Mouse (Mus musculus) thymus, postnatal 36 days (tissue): ENCODE data around the gene Gm44596.
"Not testable (repeated sequence)": the region's sequence is repeated elsewhere in the genome, so short reads cannot be mapped to it uniquely, and the experiment has no call there.

Experiments used
- DNase-seq, 2 experiments: peaks; one replicate each; pipeline ENCODE4 v3.0.0; 2022; ENCODE audit warnings: mixed read lengths in 2 of 2

The Gm44596 gene

DNA sequence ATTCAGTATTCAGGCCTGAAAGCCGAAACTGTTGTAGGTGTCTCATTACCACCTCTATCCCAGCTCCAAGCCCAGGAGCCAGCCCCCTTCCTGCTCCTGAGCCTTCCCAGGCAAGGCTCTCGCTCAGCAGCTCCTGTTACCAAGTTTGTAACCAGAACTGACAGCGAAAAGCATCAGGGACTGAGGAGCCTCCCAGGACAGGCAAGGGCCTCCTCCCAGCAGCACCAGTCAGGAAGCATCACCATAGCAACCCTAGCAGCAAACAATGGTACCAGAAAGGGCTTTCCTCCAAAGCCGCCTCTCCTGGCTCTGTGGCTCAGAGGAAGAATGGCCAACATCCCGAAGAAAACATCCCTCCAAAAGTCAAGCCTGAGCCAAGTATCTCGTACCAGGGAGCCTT lies at the start of gene Gm44596, which contains the start of gene Tex52:
TSS of gene Gm44596 (plus strand) at position 312 of the 400 bp plus-strand sequence.
TSS of gene Tex52 (plus strand) at position 265 of the 400 bp plus-strand sequence.
- DNase-seq, result no peak

DNA sequence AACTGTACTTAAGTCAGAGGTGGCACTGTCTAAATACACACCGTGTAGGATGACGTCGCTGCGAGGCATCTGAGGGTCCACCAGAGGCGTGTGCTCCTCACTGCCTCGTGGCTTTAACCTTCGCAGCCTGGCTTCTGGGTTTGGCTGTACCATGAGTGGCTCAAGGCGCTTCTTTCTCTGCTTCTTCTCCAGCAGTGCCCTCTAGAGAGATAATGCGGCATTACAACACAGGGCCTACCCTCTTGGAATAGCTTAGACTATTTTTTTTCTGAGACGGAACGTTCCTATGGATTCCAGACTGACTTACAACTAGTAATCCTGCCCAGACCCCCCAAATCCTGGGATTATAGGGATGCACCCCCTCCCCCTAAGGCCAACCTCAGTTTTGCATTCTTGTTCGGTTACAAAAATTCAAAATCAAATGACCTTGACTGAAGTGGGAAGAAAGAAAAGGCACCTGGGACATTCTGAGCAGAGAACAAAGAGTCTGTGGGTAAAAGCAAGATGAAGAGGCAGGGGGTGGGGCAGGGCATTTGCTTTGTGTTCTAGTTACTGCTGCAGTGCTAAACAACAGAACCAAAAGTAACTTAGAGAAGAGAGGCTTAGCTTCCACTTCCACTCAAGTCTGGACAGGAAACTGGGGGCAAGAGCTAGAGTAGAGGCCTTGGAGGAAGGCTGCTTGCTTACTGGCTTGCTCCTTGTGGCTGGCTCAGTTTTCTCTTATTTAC lies 40.7 kb upstream of the Gm44596 start:
- peak; percentile 53 to 60 for DNase-seq

DNA sequence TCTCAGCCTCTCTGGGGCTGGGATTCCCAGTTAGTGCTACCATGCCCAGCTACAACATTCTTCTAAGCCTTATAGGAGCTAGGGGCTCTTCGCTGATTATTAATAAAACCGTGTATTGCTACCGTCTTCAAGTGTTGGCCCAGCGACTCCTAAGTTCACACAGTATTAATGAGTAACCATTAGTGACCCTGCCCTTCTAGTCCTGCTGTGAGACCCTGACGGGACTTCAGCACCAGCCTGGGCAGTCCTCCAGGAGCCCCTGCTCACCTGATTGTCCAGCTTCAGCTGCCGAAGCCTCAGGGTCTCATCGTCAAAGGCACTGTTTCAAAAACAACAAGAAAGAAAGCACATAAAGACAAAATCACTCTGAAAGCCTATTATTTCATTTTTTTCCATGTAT lies 37.8 kb upstream of the Gm44596 start:
- DNase-seq, result no peak

DNA sequence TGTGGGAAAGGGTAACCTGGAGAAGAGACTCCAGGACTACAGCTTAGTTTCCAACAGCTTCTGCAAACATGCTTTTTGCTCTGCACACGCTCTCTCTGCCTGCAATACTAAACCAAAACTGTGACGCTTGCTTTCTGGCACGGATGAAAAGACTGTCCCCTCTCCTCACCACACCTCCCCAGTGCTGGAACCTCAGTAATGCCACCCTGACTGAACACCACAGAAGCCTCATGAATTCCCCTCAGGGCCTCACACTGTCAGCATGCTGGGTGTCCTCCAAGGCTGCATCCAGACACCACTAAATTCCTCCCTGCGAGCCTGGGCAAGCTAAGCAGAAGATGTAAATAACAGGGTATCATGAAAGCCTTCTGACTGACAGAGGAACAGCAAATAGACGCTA lies 36.4 kb upstream of the Gm44596 start:
- DNase-seq, result no peak

DNA sequence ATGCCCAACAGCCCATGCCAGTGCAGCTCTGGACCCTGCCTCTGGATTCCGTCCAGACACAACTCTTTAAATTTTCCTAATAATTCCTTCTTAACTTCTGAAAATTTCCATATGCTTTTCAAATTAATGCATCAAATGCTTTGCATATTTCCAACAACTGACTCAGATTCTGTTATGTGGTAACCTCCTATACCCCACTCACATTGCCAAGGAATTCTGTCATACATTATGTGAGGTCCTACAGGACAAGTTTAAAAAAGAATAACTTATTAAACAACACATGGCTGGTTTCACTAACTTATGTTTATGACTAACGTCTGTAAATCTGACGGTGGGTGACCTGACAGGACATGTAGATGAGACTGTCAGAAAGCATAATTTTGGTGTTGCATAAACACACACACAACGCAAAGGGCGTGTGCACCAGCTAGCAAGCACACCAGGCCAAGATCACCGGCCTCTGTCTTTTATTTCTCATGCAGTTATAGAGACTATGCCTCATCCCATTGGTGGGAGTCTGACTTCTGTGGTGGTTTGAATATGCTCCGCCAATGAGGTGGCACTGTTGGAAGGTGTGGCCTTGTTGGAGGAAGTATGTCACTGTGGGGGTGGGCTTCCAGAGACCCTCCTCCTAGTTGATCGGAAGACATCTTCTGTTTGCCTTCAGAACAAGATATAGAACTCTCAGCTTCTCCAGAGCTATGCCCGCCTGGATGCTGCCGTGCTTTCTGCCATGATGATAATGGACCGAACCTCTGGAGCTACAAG lies 33.2 kb upstream of the Gm44596 start:
- DNase-seq, result no peak

DNA sequence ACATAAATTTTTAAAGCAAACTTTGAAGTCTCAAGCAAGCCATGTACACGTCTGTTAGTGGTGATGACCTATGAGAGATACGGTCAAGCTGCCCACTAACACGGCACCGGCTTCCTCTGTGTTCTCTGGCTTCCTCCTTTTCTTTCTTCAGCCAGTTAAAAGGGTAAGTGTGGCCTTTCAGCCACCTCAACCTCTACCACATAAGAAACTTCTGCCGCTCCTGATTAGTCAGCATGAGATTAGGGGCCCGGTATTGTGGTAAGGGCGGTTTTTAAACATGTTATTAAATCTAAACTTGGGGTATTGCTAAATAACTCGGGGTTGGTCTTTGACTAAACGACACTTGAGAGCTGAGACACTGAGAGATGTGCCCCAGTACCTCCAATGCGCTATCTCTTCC lies 29.7 kb upstream of the Gm44596 start:
- no peak for DNase-seq

DNA sequence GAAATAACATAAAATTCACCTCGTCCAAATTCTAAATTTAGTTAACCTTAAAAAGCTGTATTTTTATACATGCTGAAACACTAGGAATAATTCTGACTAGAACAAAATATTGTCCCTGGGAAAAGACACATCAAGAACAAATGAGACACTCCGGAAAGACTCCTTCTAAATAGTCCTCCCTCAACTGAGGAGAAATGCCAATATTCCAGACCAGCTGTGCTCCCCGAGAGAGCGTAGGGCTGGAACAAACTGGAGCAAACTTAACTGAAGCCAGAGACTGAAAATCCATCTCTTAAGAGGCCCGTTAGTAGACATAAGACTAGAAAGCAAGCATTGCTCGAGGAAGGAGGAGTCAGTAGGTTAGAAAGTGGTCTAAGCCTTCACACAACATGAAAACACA lies 28.5 kb upstream of the Gm44596 start:
- DNase-seq, result no peak

DNA sequence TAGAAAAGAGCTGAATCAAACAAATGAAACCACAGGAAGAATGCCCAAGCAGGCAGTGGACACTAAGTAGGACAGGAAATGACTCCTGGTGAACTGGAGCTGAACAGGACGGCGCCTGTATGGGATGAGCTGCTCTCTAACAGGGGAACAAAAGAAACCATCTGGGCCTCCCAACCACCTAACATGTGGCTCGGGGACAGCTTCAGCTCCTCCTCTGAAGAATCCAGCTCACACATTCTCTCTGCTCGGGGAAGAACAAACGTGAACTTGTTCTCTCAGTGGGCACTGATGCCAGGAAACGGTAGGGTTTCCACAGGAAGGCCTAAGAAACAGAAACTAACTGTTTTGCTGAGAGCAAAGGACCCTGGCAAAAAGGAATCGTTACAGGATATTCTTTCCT lies 25.6 kb upstream of the Gm44596 start:
- no peak for DNase-seq

DNA sequence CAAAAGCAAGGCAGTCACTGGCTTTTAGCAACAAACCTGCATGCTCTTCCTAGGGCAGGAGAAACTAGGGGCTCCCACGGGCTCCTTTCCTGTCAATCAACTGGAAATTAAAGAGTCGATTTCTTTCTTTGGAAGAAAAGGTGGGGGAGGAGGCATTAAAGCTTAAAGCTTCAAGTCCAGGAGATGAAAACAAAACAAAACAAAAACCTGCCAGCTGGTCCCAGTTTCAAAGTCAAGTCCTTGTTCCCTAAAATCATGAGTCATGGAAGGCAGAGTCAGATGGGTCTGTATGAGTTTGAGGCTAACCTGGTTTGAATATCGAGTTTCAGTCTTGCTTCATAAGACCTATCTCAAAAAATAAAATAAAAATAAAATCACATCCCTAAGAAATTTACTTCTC lies 21.2 kb upstream of the Gm44596 start:
- no peak for DNase-seq

DNA sequence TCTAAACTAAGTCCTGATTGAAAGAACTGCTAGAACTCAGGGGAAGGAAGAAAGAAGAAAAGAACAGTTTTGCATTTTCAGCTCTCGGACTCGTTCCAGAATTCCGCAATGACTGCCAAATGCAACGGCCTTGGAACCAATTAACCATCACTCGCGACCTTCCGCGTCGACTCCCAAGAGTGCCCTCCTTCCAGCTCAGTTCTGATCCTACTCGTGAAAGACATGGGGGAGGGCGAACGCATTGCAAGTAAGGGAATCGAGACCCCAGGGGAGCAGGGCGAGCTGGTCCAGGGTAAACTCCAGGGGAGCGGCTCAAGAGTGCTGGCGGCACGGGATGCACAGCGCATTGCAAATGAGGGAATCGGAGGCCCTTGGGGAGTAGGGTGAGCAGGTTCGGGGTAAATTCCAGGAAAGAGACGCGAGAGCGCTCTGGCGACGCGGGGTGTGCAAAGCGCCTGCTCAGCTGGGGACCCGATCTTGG lies 20.1 kb upstream of the Gm44596 start:
- DNase-seq, result peak in 1 of 2 experiments; percentile 12

DNA sequence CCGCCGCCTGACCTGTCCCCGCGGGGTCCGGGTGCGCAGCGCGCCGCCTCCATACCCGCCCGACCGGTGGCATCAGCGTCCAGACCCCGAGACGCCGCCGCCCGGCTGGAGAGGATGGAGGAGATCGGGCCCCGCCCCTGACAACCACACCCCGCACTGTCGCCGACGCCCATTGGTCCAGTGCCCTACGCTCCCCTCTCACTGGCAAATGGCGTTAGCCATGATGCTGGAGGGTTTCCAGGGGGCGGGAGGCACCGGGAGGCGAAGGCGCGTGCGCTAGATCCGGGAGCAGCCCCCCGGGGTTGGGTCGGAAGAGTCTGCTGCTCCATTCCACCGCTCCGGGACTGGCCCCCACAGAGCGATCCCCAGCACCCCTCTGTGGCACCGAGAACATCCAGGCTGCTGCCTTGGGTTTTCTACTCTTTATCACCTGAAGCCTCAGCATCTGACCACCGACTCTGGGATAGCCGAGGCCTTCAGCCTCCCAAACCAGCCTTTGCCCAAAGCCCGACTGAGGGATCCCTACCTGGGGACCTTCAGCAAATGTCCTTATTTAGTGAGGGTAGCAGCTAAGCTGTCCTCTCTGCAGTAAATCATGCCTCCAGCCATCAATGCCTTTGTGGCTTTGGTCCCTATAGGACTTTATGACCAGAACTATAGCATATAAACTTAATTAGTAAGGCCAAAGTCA lies 19.4 kb upstream of the Gm44596 start, which contains the start of gene Tulp3:
TSS of gene Tulp3 (minus strand) at position 126 of the 691 bp plus-strand sequence.
- DNase-seq, result peak; percentile 87 to 90

DNA sequence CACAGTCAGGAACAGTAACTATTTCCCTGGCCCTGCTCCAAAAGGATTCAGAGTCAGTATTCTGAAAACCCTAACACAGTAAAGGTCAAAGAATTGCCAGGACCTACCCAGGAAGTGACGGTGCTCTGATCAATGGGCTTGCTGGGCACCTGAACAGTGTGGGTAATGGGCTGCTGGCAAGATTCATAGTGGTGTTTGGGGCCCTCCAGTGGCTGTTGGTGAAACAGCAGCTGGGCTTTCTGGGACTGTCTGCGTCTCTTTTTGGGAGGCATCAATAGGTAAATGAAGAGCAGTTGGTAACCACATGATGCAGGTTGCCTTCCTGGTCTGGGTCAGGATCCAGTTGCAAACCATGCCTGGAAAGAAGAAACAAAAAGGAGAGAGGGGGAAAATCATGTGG lies 16.3 kb upstream of the Gm44596 start:
- peak; percentile 67 to 76 for DNase-seq

DNA sequence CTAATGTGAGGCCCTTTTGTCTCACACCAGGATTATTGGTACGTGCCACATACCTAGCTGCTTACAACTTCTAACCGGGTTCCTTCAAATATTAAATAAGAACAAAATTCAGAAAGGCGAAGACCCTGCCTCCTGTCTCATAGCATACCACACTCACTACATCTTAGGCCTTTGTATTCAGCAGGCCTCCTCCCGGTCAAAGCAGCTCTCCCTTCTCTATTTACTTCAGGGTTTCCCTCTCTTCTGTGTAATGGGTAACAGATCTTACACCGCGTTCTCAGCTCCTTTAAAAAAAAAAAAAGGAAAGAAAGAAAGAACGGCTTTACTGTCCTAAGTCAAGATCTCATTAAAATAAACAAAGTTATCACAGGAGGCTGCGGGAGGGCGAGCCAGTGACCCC lies 13.4 kb upstream of the Gm44596 start:
- DNase-seq, result no peak

DNA sequence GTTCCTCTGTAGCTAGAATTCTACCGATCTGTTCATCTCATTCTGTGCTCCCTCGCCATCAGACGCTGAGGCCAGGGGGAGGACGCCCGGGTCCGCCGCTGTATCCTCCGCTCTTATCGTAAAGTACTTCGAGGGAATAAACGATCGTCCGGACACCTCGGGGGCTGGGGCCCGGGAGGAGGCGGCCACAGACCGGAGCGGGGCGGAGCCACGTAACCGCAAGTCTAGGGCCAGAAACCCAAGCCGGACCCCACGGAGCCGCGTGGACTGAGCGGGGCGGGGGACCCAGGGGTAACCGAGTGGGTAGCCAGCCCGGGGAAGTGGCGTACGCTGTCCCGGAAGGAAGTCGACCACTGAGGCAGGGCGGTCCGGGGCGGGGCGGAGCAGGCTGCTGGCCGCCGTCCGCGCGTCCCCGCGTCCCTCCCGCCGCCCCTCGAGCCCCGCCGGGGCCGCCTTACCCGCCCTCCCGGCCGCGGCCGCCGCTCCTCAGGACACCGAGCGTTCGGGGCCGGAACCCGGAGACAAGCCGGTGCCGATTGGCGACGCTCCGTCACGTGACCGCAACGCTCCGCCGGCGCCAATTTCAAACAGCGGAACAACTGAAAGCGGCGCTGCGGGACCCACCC lies 12.8 kb upstream of the Gm44596 start, which contains the start of the genes Rhno1 and Foxm1:
TSS of gene Rhno1 (minus strand) at position 531 of the 626 bp plus-strand sequence.
TSS of gene Foxm1 (plus strand) at position 587 of the 626 bp plus-strand sequence.
- DNase-seq, result peak; percentile 86 to 87

DNA sequence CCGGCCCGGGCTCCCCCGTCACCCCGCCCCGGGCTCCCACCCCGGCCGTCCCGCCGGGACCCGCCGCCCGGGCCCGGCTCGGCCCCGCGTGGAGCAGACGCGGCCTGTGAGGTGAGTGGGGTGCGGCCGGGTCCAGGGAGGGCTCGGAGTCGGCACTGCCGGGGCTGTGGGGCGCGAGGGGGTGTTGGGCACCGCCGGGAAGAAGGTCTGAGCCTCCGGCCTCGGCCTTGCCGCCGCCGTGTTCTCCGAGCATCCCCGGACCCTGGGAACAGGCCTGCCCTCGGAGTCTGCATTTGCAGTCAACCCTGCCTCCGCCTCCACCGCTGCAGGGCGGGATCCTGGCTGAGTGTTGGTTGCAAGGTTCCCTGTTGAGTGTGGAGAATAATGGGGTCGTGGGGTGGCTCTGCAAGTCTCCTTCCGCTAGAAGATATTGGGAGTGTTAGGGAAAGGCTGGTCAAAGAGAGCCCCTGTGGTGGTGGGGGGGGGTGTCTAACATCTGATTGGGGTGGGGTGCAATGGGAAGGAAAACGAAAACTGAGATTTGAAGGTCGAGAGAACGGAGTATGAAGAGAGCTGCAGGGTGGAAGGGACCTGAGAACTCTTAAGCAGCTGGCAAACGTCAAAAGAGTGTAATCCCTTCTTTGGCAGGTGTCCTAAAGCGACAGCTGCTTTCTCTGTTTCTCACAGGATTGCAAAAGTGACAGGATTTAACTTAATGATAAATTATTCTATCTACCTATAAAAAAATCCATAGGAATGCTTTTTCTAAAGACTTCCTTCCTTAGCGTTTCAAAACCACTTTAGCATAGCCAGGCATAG lies 12.1 kb upstream of the Gm44596 start:
- DNase-seq, result no peak

DNA sequence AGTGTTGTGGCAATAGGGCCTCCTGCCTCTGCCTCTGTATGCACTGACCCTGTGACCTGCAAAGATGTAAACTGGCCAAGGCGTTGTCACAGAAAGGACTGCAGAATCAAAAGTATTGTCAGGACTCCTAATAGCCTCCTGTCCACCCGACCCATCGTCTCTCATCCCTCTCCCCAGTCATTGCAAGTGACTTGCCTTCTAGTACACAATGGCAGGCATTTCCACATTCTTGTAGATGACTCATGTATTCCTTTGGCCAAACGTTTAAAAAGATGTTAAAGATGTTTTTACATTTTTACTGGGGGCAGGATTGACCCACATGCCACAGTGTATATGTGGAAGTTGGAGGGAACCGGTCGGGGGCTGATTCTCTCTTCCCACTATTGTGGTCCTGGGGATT lies 10.6 kb upstream of the Gm44596 start:
- DNase-seq, result no peak

DNA sequence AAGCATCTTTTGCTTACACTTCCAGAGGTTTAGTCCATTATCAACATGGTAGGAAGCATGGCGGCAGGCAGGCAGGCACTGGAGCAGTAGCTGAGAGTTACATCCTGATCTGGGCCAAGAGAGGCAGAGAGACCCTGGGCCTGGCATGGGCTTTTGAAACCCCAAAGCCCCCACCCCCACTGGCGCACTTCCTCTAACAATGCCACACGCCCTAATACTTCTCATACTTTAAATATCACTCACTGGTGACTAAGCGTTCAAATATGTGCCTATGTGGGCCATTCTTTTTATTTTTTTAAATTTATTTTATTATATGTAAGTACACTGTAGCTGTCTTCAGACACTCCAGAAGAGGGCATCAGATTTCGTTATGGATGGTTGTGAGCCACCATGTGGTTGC lies 8.8 kb upstream of the Gm44596 start:
- no peak for DNase-seq

DNA sequence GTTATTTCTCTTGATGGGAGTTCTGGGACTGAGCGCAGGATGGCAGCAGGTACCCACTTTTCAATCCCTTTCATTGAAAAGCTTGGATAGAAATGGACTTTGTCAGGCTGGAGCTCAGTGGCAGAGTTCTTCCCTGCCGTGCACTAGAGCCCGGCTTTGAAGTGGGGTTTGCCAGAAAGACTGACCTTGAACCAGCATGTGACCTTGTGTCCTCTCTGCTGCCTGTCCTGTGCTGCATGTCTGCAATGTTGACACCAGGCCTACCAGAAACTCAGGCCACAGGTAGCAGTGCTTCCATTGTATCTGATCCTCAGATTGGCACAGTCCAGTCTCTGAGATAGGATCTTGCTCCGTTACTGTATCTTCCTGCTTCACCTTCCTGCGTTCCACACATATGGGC lies 5.3 kb upstream of the Gm44596 start:
- no peak for DNase-seq

DNA sequence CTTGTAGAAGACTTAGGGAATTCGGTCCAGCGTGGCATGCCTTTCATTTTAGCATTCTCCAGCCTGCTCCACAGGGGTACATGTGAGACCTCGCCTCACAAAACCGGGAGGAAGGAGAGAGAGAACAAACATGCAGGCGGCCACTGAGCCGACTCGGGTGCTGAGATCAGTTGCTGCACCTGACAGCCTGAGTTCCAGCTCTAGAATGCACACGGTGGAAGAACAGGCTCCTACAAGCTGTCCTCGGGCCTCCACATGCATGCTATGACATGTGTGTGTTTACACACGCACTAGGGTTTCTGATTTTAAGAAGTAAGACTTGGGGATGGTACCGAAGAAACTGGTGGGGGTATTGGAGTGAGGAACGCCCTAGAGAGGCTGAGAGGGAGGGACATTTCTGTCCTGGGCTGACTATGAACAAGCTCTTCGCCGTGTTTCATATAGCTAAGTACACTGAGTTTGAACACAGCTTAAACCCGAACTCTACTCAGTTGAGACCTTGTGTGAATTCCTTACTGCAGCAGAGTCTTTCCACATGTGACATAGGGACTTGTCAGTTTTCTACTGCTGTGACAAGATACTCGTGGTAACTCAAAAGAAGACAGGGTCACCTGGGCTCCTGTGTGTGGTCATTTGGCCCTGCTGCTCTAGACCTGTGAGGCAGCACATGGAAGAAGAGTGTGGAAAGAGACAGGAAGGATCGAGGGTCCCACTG lies 1.2 kb downstream of the Gm44596 start:
- no peak for DNase-seq

DNA sequence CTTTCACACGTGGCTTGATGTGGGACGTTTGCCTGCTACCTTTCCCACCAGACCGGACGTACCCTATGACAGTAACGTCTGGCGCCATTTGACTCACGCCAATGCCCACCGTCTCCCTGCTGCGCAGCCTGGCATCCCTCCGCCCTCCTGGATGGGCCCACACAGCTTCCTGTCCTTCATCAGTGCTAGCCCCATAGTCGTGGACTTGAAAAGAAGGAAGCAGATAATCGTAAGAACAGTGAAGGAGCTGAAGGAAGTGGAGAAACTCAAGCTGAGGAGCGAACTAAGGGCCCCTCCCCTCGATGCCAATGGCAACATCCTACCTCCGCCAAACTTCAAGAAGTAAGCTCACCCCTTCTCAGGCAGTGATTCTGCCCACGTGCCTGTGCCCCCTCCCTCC lies 4.3 kb downstream of the Gm44596 start:
- DNase-seq, result no peak

DNA sequence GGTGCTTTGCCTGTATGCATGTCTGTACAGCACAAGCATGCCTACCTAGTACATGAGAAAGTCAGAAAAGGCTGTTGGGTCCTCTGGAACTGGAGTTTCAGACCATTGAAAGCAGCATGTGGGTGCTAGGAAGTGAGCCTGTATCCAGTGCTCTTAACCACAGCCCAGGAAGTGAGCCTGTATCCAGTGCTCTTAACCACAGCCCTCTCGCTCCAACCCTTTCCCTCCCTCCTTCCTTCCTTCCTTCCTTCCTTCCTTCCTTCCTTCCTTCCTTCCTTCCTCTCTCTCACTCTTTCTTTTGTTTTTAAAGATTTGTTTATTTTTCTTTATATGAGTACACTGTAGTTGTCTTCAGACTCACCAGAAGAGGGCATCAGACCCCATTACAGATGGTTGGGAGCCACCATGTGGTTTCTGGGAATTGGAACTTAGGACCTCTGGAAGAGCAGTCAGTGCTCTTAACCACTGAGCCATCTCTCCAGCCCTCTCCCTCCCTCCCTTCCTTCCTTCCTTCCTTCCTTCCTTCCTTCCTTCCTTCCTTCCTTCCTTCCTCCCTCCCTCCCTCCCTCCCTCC lies 5.4 kb downstream of the Gm44596 start:
- not testable (repeated sequence) for DNase-seq
